Mouse (Mus musculus) testis, adult 2 months (tissue): ENCODE results near the gene Hoxa2.

Source experiments
- CTCF ChIP-seq: fragments of 200-500 bp; IDR thresholded peaks from 2 replicates; pipeline ENCODE4 v1.5.1; 2012; ENCODE audit warnings: low read depth, mild to moderate bottlenecking, inconsistent platforms, low read length, moderate library complexity; ENCODE audit not compliant: control insufficient read depth, insufficient read depth, insufficient replicate concordance
- POLR2A ChIP-seq: fragments of 200-500 bp; IDR thresholded peaks from 2 replicates; pipeline ENCODE4 v1.6.1; 2012; ENCODE audit warnings: low read depth, mild to moderate bottlenecking, inconsistent platforms, low read length, moderate library complexity; ENCODE audit not compliant: control insufficient read depth

DNA sequence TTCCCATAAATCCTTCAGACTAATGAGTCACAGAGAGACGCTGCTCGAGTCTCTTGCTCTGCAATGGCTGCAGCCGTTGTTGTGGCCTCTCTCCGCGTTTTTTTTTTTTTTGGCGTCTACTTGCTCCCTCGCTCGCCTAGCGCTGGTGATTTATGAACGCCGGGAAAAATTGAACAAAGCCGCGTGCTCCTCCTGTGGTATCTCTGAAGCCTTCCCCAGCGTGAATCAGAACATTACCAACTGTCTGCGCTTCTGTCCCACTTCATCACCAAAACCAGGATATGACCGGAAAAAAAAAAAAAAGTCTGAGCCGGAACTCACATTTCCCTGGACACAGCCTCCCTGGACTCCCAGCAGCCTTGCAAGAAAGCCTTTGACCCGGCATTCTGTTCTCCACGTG lies 20.6 kb upstream of the Hoxa2 start:
- TF ChIP-seq CTCF (no peak), POLR2A (no peak)
